Mouse (Mus musculus): Measurements from ENCODE around the gene Aldh1a3.

DNA sequence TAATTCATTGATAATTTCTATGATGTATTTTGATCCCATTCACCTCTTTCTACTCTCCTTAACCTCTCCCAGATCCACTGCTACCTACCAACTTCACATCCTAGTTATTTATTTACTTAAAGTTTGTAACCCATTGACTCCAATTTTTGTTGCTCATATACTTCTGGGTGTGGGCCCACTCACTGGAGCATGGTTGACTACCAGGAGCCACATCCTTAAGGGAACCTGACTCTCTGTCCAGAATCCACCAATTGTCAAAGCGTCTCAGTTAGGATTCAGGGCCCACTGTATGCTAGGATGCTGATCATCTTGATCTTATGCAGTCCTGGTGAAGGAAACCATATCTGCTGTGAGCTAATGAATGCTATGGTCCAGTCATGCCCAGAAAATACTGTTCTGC is 35.8 kb upstream of the Aldh1a3 start:
- TF ChIP-seq CTCF (IDR thresholded peaks at IDR 0.05; ENCODE audit: control insufficient read depth, insufficient read depth, insufficient read length) (no peak), CEBPB (IDR thresholded peaks at IDR 0.05; ENCODE audit: low read depth) (no peak), USF1 (IDR thresholded peaks at IDR 0.05; ENCODE audit: low read depth) (no peak), MAX (IDR thresholded peaks at IDR 0.05) (no peak), MYOD1 (IDR thresholded peaks at IDR 0.05; ENCODE audit: control insufficient read depth, insufficient read length, low read depth) (no peak), MYOG (IDR thresholded peaks at IDR 0.05; ENCODE audit: control insufficient read depth, extremely low read depth, insufficient read length) (no peak)
